11 mouse cellular contexts compared by ENCODE assay signal in genomic region chr16:5058114-5058513, GRCm38 (mm10). TPM values are rescaled to one million over a fixed set of nuclear protein-coding genes. Genes with fewer than 3 reads are reported as not detected.
A peak's percentile ranks its signal among the peaks of the same experiment; 100 is the strongest.
DNase-seq lines count a peak whose midpoint lies in the region; ATAC-seq and TF ChIP-seq lines count a peak whose summit lies in the region.
"Had no signal": no experiment of that assay in that cellular context is flagged by ENCODE, and none has a peak within 500 bp of the region (broad histone marks: within the 10 kb centered on the region; RNA-seq: fewer than 3 reads in every experiment).

No protein-coding gene starts in this region.

- peaks cover 37% of the 10 kb centered on the region for H3K79me2 ChIP-seq in C2C12 (ENCODE audit: control insufficient read depth, insufficient read depth)

- no peak for ATAC-seq in liver, postnatal 0 days
- ATAC-seq in intestine, embryonic 16.5 days, result no peak
- ATAC-seq: forebrain, embryonic 16.5 days; midbrain, embryonic 16.5 days had no signal

- H3K36me3 ChIP-seq in C2C12 (ENCODE audit: control insufficient read depth, insufficient read depth), result peaks cover 74% of the 10 kb centered on the region
- H3K36me3 ChIP-seq in liver, postnatal 0 days (replicated peaks; ENCODE audit: insufficient read depth, low read length), result peaks cover 51% of the 10 kb centered on the region
- peaks cover 10% of the 10 kb centered on the region; the same call in 1 of the 2 replicates for H3K36me3 ChIP-seq in intestine, embryonic 16.5 days (ENCODE audit: control insufficient read depth, insufficient read depth, low read length)

- no peak overlapping the region for H3K4me3 ChIP-seq in C2C12 (ENCODE audit: insufficient read depth, poor library complexity, severe bottlenecking)
- H3K4me3 ChIP-seq in liver, postnatal 0 days (ENCODE audit: low read depth, low read length), result no peak overlapping the region
- H3K4me3 ChIP-seq in intestine, embryonic 16.5 days (ENCODE audit: low read length), result no peak overlapping the region
- H3K4me3 ChIP-seq: hindbrain, embryonic 12.5 days had no signal

- H3K4me2 ChIP-seq in liver, postnatal 0 days (ENCODE audit: low read depth, low read length), result no peak overlapping the region
- no peak overlapping the region for H3K4me2 ChIP-seq in intestine, embryonic 16.5 days (ENCODE audit: low read depth, low read length)
- H3K4me2 ChIP-seq: hindbrain, embryonic 12.5 days had no signal

- no peak for TF ChIP-seq CTCF in C2C12 (IDR thresholded peaks at IDR 0.05; ENCODE audit: control insufficient read depth, insufficient read depth, insufficient read length)
- peak; percentile 58 for TF ChIP-seq CTCF in liver, postnatal 0 days (IDR thresholded peaks at IDR 0.05; ENCODE audit: low read depth)

- H3K79me3 ChIP-seq in C2C12 (ENCODE audit: low read depth), result peaks cover 10% of the 10 kb centered on the region

- 81% methylated on average over 1 of the region's 1 CpGs for WGBS in liver, postnatal 0 days (ENCODE audit: insufficient replicate concordance)
- 81% methylated on average over 1 of the region's 1 CpGs for WGBS in intestine, embryonic 16.5 days

- H3K27ac ChIP-seq in liver, postnatal 0 days (ENCODE audit: low read depth), result no peak overlapping the region
- H3K27ac ChIP-seq in intestine, embryonic 16.5 days (ENCODE audit: low read length), result no peak overlapping the region
- H3K27ac ChIP-seq: hindbrain, embryonic 12.5 days had no signal

- H3K9ac ChIP-seq in liver, postnatal 0 days (replicated peaks), result no peak overlapping the region
- no peak overlapping the region for H3K9ac ChIP-seq in intestine, embryonic 16.5 days (ENCODE audit: low read depth, low read length)
- H3K9ac ChIP-seq: hindbrain, embryonic 12.5 days had no signal

- DNase-seq in kidney, adult 9 months, result peak; percentile 17
- no peak for DNase-seq in kidney, postnatal 25 days
- peak; percentile 35 for DNase-seq in MN1 (ENCODE audit: low spot score)
- no peak for DNase-seq in liver, postnatal 0 days
- DNase-seq in right cerebral cortex, postnatal 36 days (ENCODE audit: low spot score in 2 of 2), result no peak
- DNase-seq: right cerebral cortex, postnatal 25 days had no signal

- H3K27me3 ChIP-seq in C2C12 (ENCODE audit: control insufficient read depth, insufficient read depth, insufficient read length), result no peaks in the 10 kb centered on the region
- H3K27me3 ChIP-seq in liver, postnatal 0 days (ENCODE audit: insufficient read depth, low read length), result no peaks in the 10 kb centered on the region
- no peaks in the 10 kb centered on the region for H3K27me3 ChIP-seq in intestine, embryonic 16.5 days (replicated peaks; ENCODE audit: control insufficient read depth, insufficient read depth, low read length)
- H3K27me3 ChIP-seq: hindbrain, embryonic 12.5 days had no signal

- no peak for TF ChIP-seq EP300 in liver, postnatal 0 days (IDR thresholded peaks at IDR 0.05; ENCODE audit: low read depth)

- no peaks in the 10 kb centered on the region for H3K9me3 ChIP-seq in liver, postnatal 0 days (ENCODE audit: low read length)
- no peaks in the 10 kb centered on the region for H3K9me3 ChIP-seq in intestine, embryonic 16.5 days (ENCODE audit: control insufficient read depth, low read length)
- H3K9me3 ChIP-seq: hindbrain, embryonic 12.5 days had no signal

- H3K4me1 ChIP-seq in liver, postnatal 0 days (ENCODE audit: insufficient read depth), result no peaks in the 10 kb centered on the region
- peaks cover 2% of the 10 kb centered on the region; the same call in 1 of the 2 replicates for H3K4me1 ChIP-seq in intestine, embryonic 16.5 days (ENCODE audit: control insufficient read depth, insufficient read depth, low read length)
- H3K4me1 ChIP-seq: hindbrain, embryonic 12.5 days had no signal

- no peak overlapping the region for H3ac ChIP-seq in C2C12 (ENCODE audit: control insufficient read depth, insufficient read length, low read depth)

TF ChIP-seq in C2C12, 6 proteins besides CTCF, POLR2A, EP300 and RAD21:
- peak; percentile 36 for TF ChIP-seq MAX (IDR thresholded peaks at IDR 0.05)
- TF ChIP-seq USF1 (IDR thresholded peaks at IDR 0.05; ENCODE audit: low read depth), result no peak

RNA-seq across cellular contexts. Expression of gene Ubn1, which starts 8.3 kb away (rescaled TPM):
- 13.8 TPM for polyA plus RNA-seq in C2C12 (2012; fragmentation: generic; extraction: Trizol)
- 6.4 and 6.5 TPM in 2 replicates for polyA plus RNA-seq in liver, postnatal 0 days (2015; fragmentation: Nextera tagmentation; extraction: Ambion mirVana)
- polyA plus RNA-seq in intestine, embryonic 16.5 days (2015; fragmentation: Nextera tagmentation; extraction: Ambion mirVana), result 11.1 and 12.4 TPM in 2 replicates

RNA-seq across cellular contexts. Expression of gene Glyr1, which starts 8.5 kb away (rescaled TPM):
- 47.6 TPM for polyA plus RNA-seq in C2C12 (2012; fragmentation: generic; extraction: Trizol)
- 31.4 and 35.7 TPM in 2 replicates for polyA plus RNA-seq in liver, postnatal 0 days (2015; fragmentation: Nextera tagmentation; extraction: Ambion mirVana)
- 139 and 140 TPM in 2 replicates for polyA plus RNA-seq in intestine, embryonic 16.5 days (2015; fragmentation: Nextera tagmentation; extraction: Ambion mirVana)

RNA-seq across cellular contexts. Expression of gene Rogdi, which starts 44.8 kb away (rescaled TPM):
- 16.7 TPM for polyA plus RNA-seq in C2C12 (2012; fragmentation: generic; extraction: Trizol)
- 105 and 114 TPM in 2 replicates for polyA plus RNA-seq in liver, postnatal 0 days (2015; fragmentation: Nextera tagmentation; extraction: Ambion mirVana)
- 51.6 TPM in 2 replicates for polyA plus RNA-seq in intestine, embryonic 16.5 days (2015; fragmentation: Nextera tagmentation; extraction: Ambion mirVana)

RNA-seq across cellular contexts. Expression of gene Smim22, which starts 51.0 kb away (rescaled TPM):
- not detected for polyA plus RNA-seq in C2C12 (2012; fragmentation: generic; extraction: Trizol)
- 23.6 and 23.7 TPM in 2 replicates for polyA plus RNA-seq in liver, postnatal 0 days (2015; fragmentation: Nextera tagmentation; extraction: Ambion mirVana)
- polyA plus RNA-seq in intestine, embryonic 16.5 days (2015; fragmentation: Nextera tagmentation; extraction: Ambion mirVana), result 133 and 146 TPM in 2 replicates

Comparison
In these comparisons a context has a peak if more than half of its experiments do, and no peak if none do; other contexts are left out.
1. DNase-seq: peak in kidney, adult 9 months (single experiment) and MN1 (single experiment); none in kidney, postnatal 25 days (0 of 2), liver, postnatal 0 days (single experiment) and right cerebral cortex, postnatal 36 days (0 of 2).